Mouse (Mus musculus) liver, embryonic 14.5 days (tissue): Measurements from ENCODE around the gene Polr2f. TPM values are rescaled to one million over a fixed set of nuclear protein-coding genes. Genes with fewer than 3 reads are reported as not detected.

Experiments used
- ATAC-seq: fragments of 200-750 bp; cut with Nextera tagmentation; 2 replicates; pipeline ENCODE4 v1.8.0; 2017; ENCODE audit warnings: moderate number of reproducible peaks, mild to moderate bottlenecking, moderate library complexity; ENCODE audit not compliant: insufficient read depth
- DNase-seq, 3 experiments: peaks; one replicate each; pipeline ENCODE4 v3.0.0-alpha.2; 2012 to 2013; ENCODE audit warnings: low read depth in 3 of 3, low spot score in 3 of 3
- H3K27ac ChIP-seq: fragments of 300-500 bp; sonication (generic); 2 replicates; pipeline ENCODE4 v1.5.1; 2014; ENCODE audit warnings: moderate library complexity, mild to moderate bottlenecking, control low read depth, inconsistent platforms
- H3K27me3 ChIP-seq: fragments of 300-500 bp; sonication (generic); 2 replicates; pipeline ENCODE4 v1.6.1; 2014; ENCODE audit warnings: mild to moderate bottlenecking, low read length, moderate library complexity; ENCODE audit not compliant: control insufficient read depth, insufficient read depth
- H3K36me3 ChIP-seq: fragments of 300-500 bp; sonication (generic); replicated peaks from 2 replicates; pipeline ENCODE4 v1.6.1; 2014; ENCODE audit warnings: low read depth; ENCODE audit not compliant: control insufficient read depth, insufficient read depth
- H3K4me1 ChIP-seq, 2 experiments: fragments of 200-500 bp in 1 of 2; fragments of 300-500 bp in 1 of 2; sonication (generic) in 1 of 2; replicated peaks; 2 replicates each; pipeline ENCODE4 v1.6.1; 2012 to 2014; ENCODE audit warnings: antibody characterized with exemption in 1 of 2, inconsistent platforms in 1 of 2, low read length in 1 of 2; ENCODE audit not compliant: control insufficient read depth in 2 of 2, insufficient read depth in 2 of 2
- H3K4me2 ChIP-seq: fragments of 300-500 bp; sonication (generic); 2 replicates; pipeline ENCODE4 v1.6.1; 2014; ENCODE audit warnings: low read depth, mild to moderate bottlenecking, control low read depth, moderate library complexity
- H3K4me3 ChIP-seq, 2 experiments: fragments of 200-500 bp in 1 of 2; fragments of 300-500 bp in 1 of 2; sonication (generic) in 1 of 2; 2 replicates each; pipeline ENCODE4 v1.5.1; 2012 to 2014; ENCODE audit warnings: low read depth in 2 of 2, low read length in 2 of 2, mild to moderate bottlenecking in 2 of 2, control low read depth in 1 of 2, inconsistent platforms in 1 of 2, moderate library complexity in 1 of 2; ENCODE audit not compliant: insufficient read depth in 1 of 2
- H3K9ac ChIP-seq: fragments of 300-500 bp; sonication (generic); replicated peaks from 2 replicates; pipeline ENCODE4 v1.6.1; 2014; ENCODE audit warnings: mild to moderate bottlenecking, control low read depth, moderate library complexity
- H3K9me3 ChIP-seq: fragments of 300-500 bp; sonication (generic); 2 replicates; pipeline ENCODE4 v1.6.1; 2016; ENCODE audit warnings: low read length, mixed read lengths; ENCODE audit not compliant: control insufficient read depth
- CTCF ChIP-seq: IDR thresholded peaks from 2 replicates; pipeline ENCODE4 v1.5.1; 2016; ENCODE audit warnings: antibody characterized with exemption, low read depth, control low read depth
- EP300 ChIP-seq: IDR thresholded peaks from 2 replicates; pipeline ENCODE4 v1.6.1; 2016; ENCODE audit warnings: antibody characterized with exemption, low read depth
- WGBS: fragments of 180-500 bp; shearing (Covaris S2); extraction: QIAGEN DNeasy Blood & Tissue Kit; methylation state at CpG from one replicate; pipeline ENCODE4 v1.1.7; 2014; ENCODE audit not compliant: insufficient replicate concordance; 5-methylcytosine and 5-hydroxymethylcytosine counted together
- polyA plus RNA-seq, 2 experiments: library from polyadenylated mRNA; depleted of rRNA in 1 of 2; stranded (reverse) in 1 of 2; unstranded in 1 of 2; fragments of >200 nt; fragmentation: Nextera tagmentation in 1 of 2; extraction: Ambion mirVana in 1 of 2; gene quantifications; 2 replicates each; pipeline versions ENCODE4 v1.2.1 to v1.2.3; 2012 to 2014

Polr2f gene
- polyA plus RNA-seq, 2 experiments = 112 to 183 TPM

- no peaks in the 10 kb centered on the region for H3K9me3 ChIP-seq
- no peaks in the 10 kb centered on the region for H3K27me3 ChIP-seq
- no peak overlapping the region for H3K4me3 ChIP-seq
- H3K36me3 ChIP-seq = no peaks in the 10 kb centered on the region
- WGBS = 27% methylated on average over 9 of the region's 9 CpGs
- DNase-seq (no peak), ATAC-seq (no peak)
- H3K27ac ChIP-seq = no peak overlapping the region
- no peak overlapping the region for H3K9ac ChIP-seq
- no peaks in the 10 kb centered on the region for H3K4me1 ChIP-seq
- no peak overlapping the region for H3K4me2 ChIP-seq
- TF ChIP-seq EP300 (no peak), CTCF (no peak)
These were observed 53.2 kb downstream of the Polr2f start for GRCm38 (mm10) chr15:79194048-79194447.

- no peaks in the 10 kb centered on the region for H3K4me1 ChIP-seq
- ATAC-seq = peak; percentile 39; the same call in 1 of the 2 replicates
These were observed 54.1 kb downstream of the Polr2f start for GRCm38 (mm10) chr15:79194946-79195345.

GRCm38 (mm10) chr15:79195492-79195891 lies 54.7 kb downstream of the Polr2f start:
- 56% methylated on average over 8 of the region's 8 CpGs for WGBS
- no peak for ATAC-seq
- no peaks in the 10 kb centered on the region for H3K9me3 ChIP-seq
- no peak overlapping the region for H3K27ac ChIP-seq
- no peaks in the 10 kb centered on the region for H3K27me3 ChIP-seq
- DNase-seq = no peak
- H3K4me2 ChIP-seq = no peak overlapping the region
- no peak for TF ChIP-seq CTCF
- TF ChIP-seq EP300 = no peak
- H3K4me3 ChIP-seq = no peak overlapping the region
- H3K4me1 ChIP-seq = no peaks in the 10 kb centered on the region
- H3K36me3 ChIP-seq = no peaks in the 10 kb centered on the region
- H3K9ac ChIP-seq = no peak overlapping the region

More at GRCm38 (mm10) chr15:79194946-79195345, 54.1 kb downstream of the Polr2f start:
- Histone ChIP-seq H3K4me2 (no peak overlapping the region), H3K9me3 (no peaks in the 10 kb centered on the region), H3K9ac (no peak overlapping the region), H3K27me3 (no peaks in the 10 kb centered on the region), H3K36me3 (no peaks in the 10 kb centered on the region), H3K4me3 (no peak overlapping the region), H3K27ac (no peak overlapping the region)
- no peak for DNase-seq
- TF ChIP-seq CTCF (no peak), EP300 (no peak)
- 66% methylated on average over 2 of the region's 2 CpGs for WGBS

GRCm38 (mm10) chr15:79199390-79199976 lies 58.7 kb downstream of the Polr2f start:
- no peak overlapping the region for H3K27ac ChIP-seq
- 69% methylated on average over 12 of the region's 12 CpGs for whole genome bisulfite sequencing

More at GRCm38 (mm10) chr15:79199390-79199976, 58.7 kb downstream of the Polr2f start:
- Histone ChIP-seq H3K9ac (no peak overlapping the region), H3K4me1 (no peaks in the 10 kb centered on the region), H3K4me2 (no peak overlapping the region), H3K27me3 (no peaks in the 10 kb centered on the region), H3K36me3 (no peaks in the 10 kb centered on the region), H3K4me3 (no peak overlapping the region), H3K9me3 (no peaks in the 10 kb centered on the region)
- no peak for TF ChIP-seq EP300
- no peak for TF ChIP-seq CTCF
- ATAC-seq (no peak), DNase-seq (no peak)

Other genes starting within 250 kb of the Polr2f start
- gene Gm49510, start 241.3 kb upstream of the Polr2f start, polyA plus RNA-seq (2012; rRNA removed) = 0.03 and 0.17 TPM in 2 replicates
- gene Gm49510, start 241.3 kb upstream of the Polr2f start, polyA plus RNA-seq (2014; fragmentation: Nextera tagmentation; extraction: Ambion mirVana) = 0.10 and 0.13 TPM in 2 replicates
- 22.2 and 23.2 TPM in 2 replicates for gene Sh3bp1, start 241.2 kb upstream of the Polr2f start, polyA plus RNA-seq (2012; rRNA removed)
- gene Sh3bp1, start 241.2 kb upstream of the Polr2f start, polyA plus RNA-seq (2014; fragmentation: Nextera tagmentation; extraction: Ambion mirVana) = 13.3 and 15.3 TPM in 2 replicates
- 9.3 and 9.7 TPM in 2 replicates for gene Pdxp, start 227.1 kb upstream of the Polr2f start, polyA plus RNA-seq (2012; rRNA removed)
- 6.4 and 7.8 TPM in 2 replicates for gene Pdxp, start 227.1 kb upstream of the Polr2f start, polyA plus RNA-seq (2014; fragmentation: Nextera tagmentation; extraction: Ambion mirVana)
- gene Lgals1, start 214.3 kb upstream of the Polr2f start, polyA plus RNA-seq (2012; rRNA removed) = 447 and 459 TPM in 2 replicates
- 641 and 675 TPM in 2 replicates for gene Lgals1, start 214.3 kb upstream of the Polr2f start, polyA plus RNA-seq (2014; fragmentation: Nextera tagmentation; extraction: Ambion mirVana)
- gene Nol12, start 206.1 kb upstream of the Polr2f start, polyA plus RNA-seq (2012; rRNA removed) = 7.9 and 17.5 TPM in 2 replicates
- 31.9 and 32.7 TPM in 2 replicates for gene Nol12, start 206.1 kb upstream of the Polr2f start, polyA plus RNA-seq (2014; fragmentation: Nextera tagmentation; extraction: Ambion mirVana)
- gene Triobp, start 193.3 kb upstream of the Polr2f start, polyA plus RNA-seq (2012; rRNA removed) = 16.1 and 17.0 TPM in 2 replicates
- gene Triobp, start 193.3 kb upstream of the Polr2f start, polyA plus RNA-seq (2014; fragmentation: Nextera tagmentation; extraction: Ambion mirVana) = 12.3 and 13.6 TPM in 2 replicates
- gene H1f0, start 112.6 kb upstream of the Polr2f start, polyA plus RNA-seq (2012; rRNA removed) = 53.1 and 65.2 TPM in 2 replicates
- 47.8 and 52.8 TPM in 2 replicates for gene H1f0, start 112.6 kb upstream of the Polr2f start, polyA plus RNA-seq (2014; fragmentation: Nextera tagmentation; extraction: Ambion mirVana)
- 0.30 and 0.50 TPM in 2 replicates for gene Galr3, start 99.1 kb upstream of the Polr2f start, polyA plus RNA-seq (2012; rRNA removed)
- gene Galr3, start 99.1 kb upstream of the Polr2f start, polyA plus RNA-seq (2014; fragmentation: Nextera tagmentation; extraction: Ambion mirVana) = not detected in 2 replicates
- gene Ankrd54, start 78.1 kb upstream of the Polr2f start, polyA plus RNA-seq (2012; rRNA removed) = 39.9 and 43.4 TPM in 2 replicates
- 37.7 and 48.3 TPM in 2 replicates for gene Ankrd54, start 78.1 kb upstream of the Polr2f start, polyA plus RNA-seq (2014; fragmentation: Nextera tagmentation; extraction: Ambion mirVana)
- 99.9 and 104 TPM in 2 replicates for gene Eif3l, start 65.8 kb upstream of the Polr2f start, polyA plus RNA-seq (2012; rRNA removed)
- gene Eif3l, start 65.8 kb upstream of the Polr2f start, polyA plus RNA-seq (2014; fragmentation: Nextera tagmentation; extraction: Ambion mirVana) = 130 and 132 TPM in 2 replicates
- 1.6 and 1.7 TPM in 2 replicates for gene Micall1, start 32.1 kb upstream of the Polr2f start, polyA plus RNA-seq (2012; rRNA removed)
- 0.69 and 0.71 TPM in 2 replicates for gene Micall1, start 32.1 kb upstream of the Polr2f start, polyA plus RNA-seq (2014; fragmentation: Nextera tagmentation; extraction: Ambion mirVana)
- gene 1700088E04Rik, start 244 bp downstream of the Polr2f start, polyA plus RNA-seq (2012; rRNA removed) = 0.19 and 0.46 TPM in 2 replicates
- 0.52 and 0.93 TPM in 2 replicates for gene 1700088E04Rik, start 244 bp downstream of the Polr2f start, polyA plus RNA-seq (2014; fragmentation: Nextera tagmentation; extraction: Ambion mirVana)
- 0.12 and 0.24 TPM in 2 replicates for gene Sox10, start 24.2 kb downstream of the Polr2f start, polyA plus RNA-seq (2012; rRNA removed)
- gene Sox10, start 24.2 kb downstream of the Polr2f start, polyA plus RNA-seq (2014; fragmentation: Nextera tagmentation; extraction: Ambion mirVana) = 0.14 TPM in 1 of 2 replicates, not detected in the other
- 9.1 and 12.4 TPM in 2 replicates for gene Pick1, start 88.2 kb downstream of the Polr2f start, polyA plus RNA-seq (2012; rRNA removed)
- gene Pick1, start 88.2 kb downstream of the Polr2f start, polyA plus RNA-seq (2014; fragmentation: Nextera tagmentation; extraction: Ambion mirVana) = 3.5 and 4.2 TPM in 2 replicates
- 0.04 and 0.06 TPM in 2 replicates for gene Gm49486, start 88.4 kb downstream of the Polr2f start, polyA plus RNA-seq (2012; rRNA removed)
- not detected in 2 replicates for gene Gm49486, start 88.4 kb downstream of the Polr2f start, polyA plus RNA-seq (2014; fragmentation: Nextera tagmentation; extraction: Ambion mirVana)
- not detected in 2 replicates for gene Slc16a8, start 113.8 kb downstream of the Polr2f start, polyA plus RNA-seq (2012; rRNA removed)
- not detected in 2 replicates for gene Slc16a8, start 113.8 kb downstream of the Polr2f start, polyA plus RNA-seq (2014; fragmentation: Nextera tagmentation; extraction: Ambion mirVana)
- gene Baiap2l2, start 144.5 kb downstream of the Polr2f start, polyA plus RNA-seq (2012; rRNA removed) = 3.9 and 7.9 TPM in 2 replicates
- gene Baiap2l2, start 144.5 kb downstream of the Polr2f start, polyA plus RNA-seq (2014; fragmentation: Nextera tagmentation; extraction: Ambion mirVana) = 1.2 and 1.9 TPM in 2 replicates
- 10.5 and 11.8 TPM in 2 replicates for gene Pla2g6, start 187.4 kb downstream of the Polr2f start, polyA plus RNA-seq (2012; rRNA removed)
- gene Pla2g6, start 187.4 kb downstream of the Polr2f start, polyA plus RNA-seq (2014; fragmentation: Nextera tagmentation; extraction: Ambion mirVana) = 7.9 and 9.9 TPM in 2 replicates
- gene Maff, start 205.6 kb downstream of the Polr2f start, polyA plus RNA-seq (2012; rRNA removed) = 1.8 TPM in 2 replicates
- 0.80 and 1.1 TPM in 2 replicates for gene Maff, start 205.6 kb downstream of the Polr2f start, polyA plus RNA-seq (2014; fragmentation: Nextera tagmentation; extraction: Ambion mirVana)